Mouse (Mus musculus) liver, adult 2 months (tissue): ENCODE measurements around the gene Clec4d.

Experiments
- CTCF ChIP-seq: fragments of 200-500 bp; IDR thresholded peaks from 2 replicates; pipeline ENCODE4 v1.5.1; 2011; ENCODE audit warnings: low read depth, low read length, control low read depth
- POLR2A ChIP-seq: fragments of 200-500 bp; IDR thresholded peaks from 2 replicates; pipeline ENCODE4 v1.6.1; 2011; ENCODE audit warnings: low read length, control low read depth; ENCODE audit not compliant: insufficient read depth; ENCODE audit errors: extremely low read depth

DNA sequence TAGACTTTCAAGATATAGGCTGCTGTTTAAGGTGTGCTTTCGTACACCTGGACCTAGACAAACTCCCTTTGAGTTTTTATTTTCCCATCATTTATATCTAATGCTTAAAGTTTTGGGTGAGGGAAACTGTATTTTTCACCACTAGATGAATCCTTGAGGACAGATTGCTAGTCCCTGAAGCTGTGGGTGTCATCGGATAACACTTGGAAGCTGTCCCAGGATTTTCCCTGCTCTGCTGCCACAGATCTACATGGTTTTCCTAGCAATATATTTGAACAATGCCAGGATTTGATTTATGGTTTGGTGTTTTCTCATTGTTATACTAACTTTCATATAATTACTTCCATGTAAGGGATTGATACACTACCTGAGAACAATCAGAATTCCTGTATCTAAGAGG is 17.5 kb downstream of the Clec4d start:
- TF ChIP-seq CTCF = no peak
- TF ChIP-seq POLR2A = no peak
